Mouse (Mus musculus) stomach, embryonic 16.5 days (tissue): ENCODE measurements around the gene Dapk1. TPM values are rescaled to one million over a fixed set of nuclear protein-coding genes. Genes with fewer than 3 reads are reported as not detected.
A peak's percentile ranks its signal among the peaks of the same experiment; 100 is the strongest.

Source experiments
- ATAC-seq: fragments of 200-750 bp; cut with Nextera tagmentation; 2 replicates; pipeline ENCODE4 v1.8.0; 2017; ENCODE audit warnings: moderate number of reproducible peaks, moderate TSS enrichment; ENCODE audit not compliant: insufficient read depth, low FRiP score
- H3K27ac ChIP-seq: fragments of 300-500 bp; sonication (generic); 2 replicates; pipeline ENCODE4 v1.5.1; 2014; ENCODE audit warnings: low read length
- H3K27me3 ChIP-seq: fragments of 300-500 bp; sonication (generic); 2 replicates; pipeline ENCODE4 v1.6.1; 2014; ENCODE audit warnings: low read length, control low read depth, mixed read lengths; ENCODE audit not compliant: control insufficient read depth, insufficient read depth
- H3K36me3 ChIP-seq: fragments of 300-500 bp; sonication (generic); 2 replicates; pipeline ENCODE4 v1.6.1; 2014; ENCODE audit warnings: low read length; ENCODE audit not compliant: control insufficient read depth, insufficient read depth
- H3K4me1 ChIP-seq: fragments of 300-500 bp; sonication (generic); 2 replicates; pipeline ENCODE4 v1.6.1; 2014; ENCODE audit warnings: low read length, control low read depth, mixed read lengths; ENCODE audit not compliant: control insufficient read depth, insufficient read depth
- H3K4me2 ChIP-seq: fragments of 300-500 bp; sonication (generic); 2 replicates; pipeline ENCODE4 v1.6.1; 2014; ENCODE audit warnings: low read depth, low read length, mixed read lengths
- H3K4me3 ChIP-seq: fragments of 300-500 bp; sonication (generic); replicated peaks from 2 replicates; pipeline ENCODE4 v1.5.1; 2014; ENCODE audit warnings: mild to moderate bottlenecking, low read length
- H3K9ac ChIP-seq: fragments of 300-500 bp; sonication (generic); 2 replicates; pipeline ENCODE4 v1.6.1; 2014; ENCODE audit warnings: low read length
- H3K9me3 ChIP-seq: fragments of 300-500 bp; sonication (generic); replicated peaks from 2 replicates; pipeline ENCODE4 v1.6.1; 2016; ENCODE audit warnings: low read length, control low read depth; ENCODE audit not compliant: control insufficient read depth
- WGBS: fragments of 180-500 bp; shearing (Covaris S2); extraction: QIAGEN DNeasy Blood & Tissue Kit; methylation state at CpG from one replicate; pipeline ENCODE4 v1.1.7; 2014; 5-methylcytosine and 5-hydroxymethylcytosine counted together
- polyA plus RNA-seq: library from polyadenylated mRNA; unstranded; fragments of >200 nt; fragmentation: Nextera tagmentation; extraction: Ambion mirVana; gene quantifications from 2 replicates; pipeline ENCODE4 v1.2.1, GENCODE M21; 2015

Dapk1 gene
- polyA plus RNA-seq, 1 experiment from 2014 or later = 11.5 TPM

DNA sequence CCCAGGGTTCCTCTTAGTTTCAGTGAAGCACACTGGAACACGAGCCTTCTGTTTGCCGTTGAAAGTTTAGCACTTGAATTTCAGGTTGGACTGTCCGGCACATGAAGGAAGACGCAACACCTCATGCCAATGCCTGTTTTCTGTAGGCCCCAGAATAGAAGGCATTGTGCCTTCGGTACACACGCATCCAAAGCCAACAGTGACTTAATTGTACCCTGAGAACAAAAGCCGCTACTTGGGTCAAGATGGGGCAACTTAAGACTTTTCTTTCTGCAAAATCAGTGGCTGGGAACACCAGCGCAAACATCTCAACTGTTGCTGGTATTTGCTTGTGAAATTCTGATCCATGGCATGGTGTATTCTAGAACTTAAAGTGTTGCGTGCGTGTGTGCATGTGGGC, 63.1 kb downstream of the Dapk1 start:
- WGBS = 65% methylated on average over 10 of the region's 10 CpGs
- Histone ChIP-seq H3K4me3 (no peak overlapping the region), H3K27ac (peak overlapping the region; percentile 59), H3K36me3 (no peaks in the 10 kb centered on the region), H3K9ac (no peak overlapping the region), H3K9me3 (0 out of 2 replicates have a peak, but pooled peaks cover 3% of the 10 kb centered on the region), H3K4me2 (no peak overlapping the region), H3K27me3 (no peaks in the 10 kb centered on the region), H3K4me1 (peaks cover 5% of the 10 kb centered on the region; the same call in 1 of the 2 replicates)
- ATAC-seq = no peak

DNA sequence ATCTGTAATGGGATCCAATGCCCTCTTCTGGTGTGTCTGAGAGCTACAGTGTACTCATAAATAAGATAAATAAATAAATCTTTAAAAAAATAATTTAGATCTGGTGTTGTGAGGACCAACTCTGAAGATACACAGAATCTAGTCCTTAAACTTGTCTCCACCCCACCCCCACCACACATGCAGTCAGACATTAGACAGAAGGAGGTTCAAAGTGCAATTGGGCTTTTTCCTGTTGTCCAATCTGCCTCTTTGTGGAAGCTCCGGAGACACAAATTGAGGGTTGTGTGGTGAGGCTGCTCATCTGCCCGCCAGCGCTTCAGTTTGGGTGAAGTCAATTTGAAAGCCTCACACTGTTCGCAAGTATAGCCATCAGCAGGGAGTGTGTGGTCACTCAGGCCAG, 63.7 kb downstream of the Dapk1 start:
- ATAC-seq = no peak
- Histone ChIP-seq H3K27me3 (no peaks in the 10 kb centered on the region), H3K36me3 (no peaks in the 10 kb centered on the region), H3K4me1 (peaks cover 5% of the 10 kb centered on the region; the same call in 1 of the 2 replicates), H3K27ac (peak overlapping the region; percentile 31), H3K9me3 (0 out of 2 replicates have a peak, but pooled peaks cover 3% of the 10 kb centered on the region), H3K4me3 (no peak overlapping the region), H3K4me2 (no peak overlapping the region), H3K9ac (no peak overlapping the region)
- 91% methylated on average over 4 of the region's 4 CpGs for WGBS

DNA sequence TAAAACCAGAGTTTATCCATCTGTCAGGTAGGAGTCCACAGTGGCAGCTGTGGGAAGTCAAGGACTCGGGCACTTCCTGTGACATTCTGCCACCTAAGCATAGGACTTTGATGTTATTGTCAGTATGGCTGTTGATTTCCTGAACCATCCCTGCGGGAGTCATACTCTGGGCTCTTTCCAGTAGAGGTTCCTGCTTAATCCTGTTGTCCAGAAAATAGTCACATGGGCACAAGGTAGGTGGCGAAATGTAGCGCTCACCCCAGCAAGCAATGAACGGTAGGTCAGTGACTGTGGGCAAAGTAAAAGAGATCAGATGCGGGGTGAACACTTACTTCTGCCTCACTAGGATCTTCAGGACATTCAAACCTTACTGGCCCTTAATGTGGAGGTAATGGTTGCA, 66.3 kb downstream of the Dapk1 start:
- no peak overlapping the region for H3K4me2 ChIP-seq
- peaks cover 8% of the 10 kb centered on the region for H3K4me1 ChIP-seq
- H3K36me3 ChIP-seq = no peaks in the 10 kb centered on the region
- no peak for ATAC-seq
- H3K27me3 ChIP-seq = no peaks in the 10 kb centered on the region
- H3K9me3 ChIP-seq = 0 out of 2 replicates have a peak, but pooled peaks cover 3% of the 10 kb centered on the region
- 72% methylated on average over 6 of the region's 6 CpGs for WGBS
- no peak overlapping the region for H3K9ac ChIP-seq
- no peak overlapping the region for H3K4me3 ChIP-seq
- H3K27ac ChIP-seq = no peak overlapping the region

DNA sequence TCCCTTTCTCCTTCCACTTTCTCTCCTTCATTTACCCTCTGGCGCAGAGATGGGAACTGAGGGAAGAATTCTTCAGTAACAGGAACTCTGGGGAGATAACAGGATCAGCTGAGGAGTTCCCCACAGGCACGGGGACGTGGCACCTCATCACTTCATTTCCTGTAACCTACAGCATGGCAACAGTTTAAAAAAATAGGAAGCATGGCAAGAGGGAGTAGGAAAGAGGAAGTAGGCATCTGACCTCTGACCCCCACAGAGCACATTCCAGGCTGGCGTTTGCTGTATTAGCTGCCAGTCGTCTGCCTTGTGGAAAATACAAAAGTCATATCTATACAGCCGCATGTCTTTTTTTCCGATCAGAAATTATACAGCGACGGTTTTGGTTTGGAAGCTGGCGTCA, 68.9 kb downstream of the Dapk1 start:
- Histone ChIP-seq H3K4me3 (no peak overlapping the region), H3K27me3 (no peaks in the 10 kb centered on the region), H3K36me3 (no peaks in the 10 kb centered on the region), H3K4me1 (peaks cover 22% of the 10 kb centered on the region), H3K9me3 (0 out of 2 replicates have a peak, but pooled peaks cover 3% of the 10 kb centered on the region), H3K4me2 (no peak overlapping the region), H3K27ac (peak overlapping the region; percentile 16; the same call in 1 of the 2 replicates), H3K9ac (no peak overlapping the region)
- 49% methylated on average over 10 of the region's 10 CpGs for WGBS
- ATAC-seq = no peak

DNA sequence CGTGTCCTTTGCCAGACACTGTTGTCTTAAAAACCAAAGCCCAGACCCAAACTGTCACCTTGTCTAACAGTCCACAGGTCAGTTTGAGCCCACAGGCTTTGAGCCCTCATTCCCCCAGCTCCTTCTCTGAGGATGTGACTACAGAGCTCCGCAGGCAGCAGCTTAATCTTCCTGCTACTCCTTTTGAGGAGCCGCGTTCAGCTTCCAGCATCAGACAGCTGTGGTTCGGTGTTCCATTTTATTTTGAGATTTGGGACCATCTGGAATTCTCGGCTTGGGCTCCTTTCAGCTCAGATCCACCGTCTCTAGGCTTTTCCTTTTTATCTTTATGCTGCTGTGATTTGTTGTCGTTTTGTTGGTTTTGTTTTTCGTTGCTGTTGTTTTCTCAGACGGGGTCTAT, 69.5 kb downstream of the Dapk1 start:
- H3K9me3 ChIP-seq = 0 out of 2 replicates have a peak, but pooled peaks cover 3% of the 10 kb centered on the region
- H3K4me1 ChIP-seq = peaks cover 25% of the 10 kb centered on the region
- no peak for ATAC-seq
- H3K27me3 ChIP-seq = no peaks in the 10 kb centered on the region
- peak overlapping the region; percentile 16; the same call in 1 of the 2 replicates for H3K27ac ChIP-seq
- H3K36me3 ChIP-seq = no peaks in the 10 kb centered on the region
- no peak overlapping the region for H3K4me3 ChIP-seq
- no peak overlapping the region for H3K9ac ChIP-seq
- no peak overlapping the region for H3K4me2 ChIP-seq
- 56% methylated on average over 10 of the region's 10 CpGs for WGBS

DNA sequence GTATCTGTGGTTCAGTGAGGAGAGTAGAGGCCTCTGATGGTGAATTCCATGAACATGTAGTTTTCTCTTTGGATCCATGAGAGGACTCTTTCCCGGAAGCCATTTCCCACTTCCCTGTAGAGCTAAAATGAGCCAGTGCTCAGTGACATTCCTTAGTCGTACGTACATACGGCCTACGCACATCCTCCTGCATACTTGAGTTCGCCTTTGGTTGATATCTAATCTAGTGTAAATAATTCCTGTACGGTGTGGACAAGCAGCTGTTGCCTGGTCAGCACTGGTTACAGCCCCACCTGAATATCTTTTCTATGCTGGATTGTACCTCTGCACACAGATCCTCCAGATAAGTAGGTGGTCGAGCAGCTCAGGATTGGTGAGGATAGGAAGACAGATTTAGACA, 70.5 kb downstream of the Dapk1 start:
- no peaks in the 10 kb centered on the region for H3K9me3 ChIP-seq
- ATAC-seq = no peak
- no peaks in the 10 kb centered on the region for H3K27me3 ChIP-seq
- H3K4me2 ChIP-seq = no peak overlapping the region
- peak overlapping the region; percentile 42; the same call in 1 of the 2 replicates for H3K27ac ChIP-seq
- H3K4me3 ChIP-seq = no peak overlapping the region
- 48% methylated on average over 8 of the region's 8 CpGs for WGBS
- H3K9ac ChIP-seq = no peak overlapping the region
- H3K4me1 ChIP-seq = peaks cover 25% of the 10 kb centered on the region
- H3K36me3 ChIP-seq = no peaks in the 10 kb centered on the region

DNA sequence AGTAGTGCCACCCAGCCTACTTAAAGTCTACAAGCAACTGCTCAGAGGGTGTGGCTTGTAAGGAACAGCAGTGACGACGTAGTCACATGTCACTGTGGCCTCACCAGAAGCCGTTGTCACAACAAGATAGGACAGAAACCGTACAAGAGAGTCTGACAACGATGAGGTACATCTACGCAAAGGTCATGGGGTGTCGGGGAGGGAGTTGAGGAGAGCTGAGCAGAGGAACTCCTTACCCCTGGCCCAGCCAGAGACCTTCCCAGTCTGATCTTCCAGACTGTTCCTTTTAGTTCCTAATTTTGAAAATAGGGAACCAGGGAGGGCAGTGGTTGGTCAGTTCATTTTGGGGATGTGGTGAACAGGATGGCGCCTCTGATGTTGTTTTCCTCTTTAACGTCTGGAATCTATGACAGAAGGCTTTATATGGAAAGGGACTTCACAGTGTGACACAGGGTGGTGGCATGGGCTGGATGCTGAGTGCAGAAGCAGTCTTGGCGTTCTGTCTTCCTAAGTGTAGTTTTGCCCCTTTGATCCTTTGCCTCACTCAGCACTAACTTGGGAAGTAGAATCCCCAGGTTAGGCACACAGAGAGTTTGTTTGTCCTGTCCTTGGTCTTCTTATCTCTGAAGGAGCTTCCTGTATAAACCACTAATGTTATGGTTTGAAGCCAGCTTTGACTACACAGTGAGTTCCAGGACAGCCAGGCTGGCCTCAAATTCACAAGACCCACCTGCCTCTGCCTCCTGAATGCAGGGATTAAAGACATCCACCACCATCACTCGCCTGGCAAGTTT, 71.3 kb downstream of the Dapk1 start:
- no peak overlapping the region for H3K27ac ChIP-seq
- ATAC-seq = no peak
- no peak overlapping the region for H3K4me2 ChIP-seq
- no peaks in the 10 kb centered on the region for H3K27me3 ChIP-seq
- 77% methylated on average over 11 of the region's 11 CpGs for WGBS
- H3K9me3 ChIP-seq = no peaks in the 10 kb centered on the region
- H3K4me3 ChIP-seq = no peak overlapping the region
- no peaks in the 10 kb centered on the region for H3K36me3 ChIP-seq
- peaks cover 25% of the 10 kb centered on the region for H3K4me1 ChIP-seq
- H3K9ac ChIP-seq = no peak overlapping the region

DNA sequence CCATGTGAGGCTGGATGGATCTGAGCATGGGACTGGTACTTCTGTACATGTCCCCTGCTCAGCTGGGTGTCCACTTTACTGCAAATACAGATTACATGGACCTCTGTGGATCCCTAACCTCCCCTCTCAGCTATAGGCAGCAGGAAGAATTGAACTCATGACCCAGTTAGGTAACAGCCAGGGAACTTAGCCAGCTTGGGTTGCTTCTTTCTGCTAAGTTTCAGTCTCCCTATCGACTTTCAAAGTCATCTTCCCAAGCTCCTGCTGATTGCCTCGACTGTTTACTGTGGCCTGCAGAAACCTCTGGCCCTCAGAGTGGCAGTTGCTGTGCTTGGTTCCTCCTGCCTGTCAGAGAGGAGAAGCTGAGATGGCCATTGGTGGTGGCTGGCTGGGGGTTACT, 72.6 kb downstream of the Dapk1 start:
- no peak for ATAC-seq
- 0 out of 2 replicates have a peak overlapping the region, but pooled peaks have one; percentile 45 for H3K4me2 ChIP-seq
- no peaks in the 10 kb centered on the region for H3K27me3 ChIP-seq
- H3K9ac ChIP-seq = no peak overlapping the region
- no peak overlapping the region for H3K4me3 ChIP-seq
- no peaks in the 10 kb centered on the region for H3K36me3 ChIP-seq
- peak overlapping the region; percentile 63 for H3K27ac ChIP-seq
- no peaks in the 10 kb centered on the region for H3K9me3 ChIP-seq
- peaks cover 25% of the 10 kb centered on the region for H3K4me1 ChIP-seq
- 6% methylated on average over 2 of the region's 2 CpGs for WGBS

DNA sequence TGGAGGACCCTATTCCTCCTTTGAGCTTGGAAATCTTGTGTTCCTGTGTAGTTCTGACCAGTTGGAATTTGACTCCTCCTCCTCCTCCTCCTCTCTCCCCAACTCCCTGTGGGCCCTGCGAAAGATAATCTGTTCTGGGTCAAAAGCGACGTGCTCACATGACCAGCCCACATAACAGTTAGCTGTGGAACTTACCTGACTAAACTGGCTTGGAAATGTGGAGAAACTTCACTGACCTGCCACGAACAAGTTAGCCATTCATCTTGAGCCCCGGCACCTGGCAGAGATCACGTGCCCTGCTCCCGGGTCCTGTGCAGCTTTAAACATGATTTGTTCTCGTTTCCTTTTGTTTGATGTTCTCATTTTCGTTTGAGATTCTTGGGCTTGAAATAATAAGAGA, 73.2 kb downstream of the Dapk1 start:
- no peaks in the 10 kb centered on the region for H3K9me3 ChIP-seq
- no peaks in the 10 kb centered on the region for H3K36me3 ChIP-seq
- 13% methylated on average over 9 of the region's 9 CpGs for WGBS
- peak overlapping the region; percentile 26 for H3K9ac ChIP-seq
- peak; percentile 78; the same call in 1 of the 2 replicates for ATAC-seq
- peak overlapping the region; percentile 45 for H3K4me2 ChIP-seq
- no peaks in the 10 kb centered on the region for H3K27me3 ChIP-seq
- H3K4me1 ChIP-seq = peaks cover 25% of the 10 kb centered on the region
- H3K27ac ChIP-seq = peak overlapping the region; percentile 63
- 0 out of 2 replicates have a peak overlapping the region, but pooled peaks have one; percentile 14 for H3K4me3 ChIP-seq
